Mouse (Mus musculus): ENCODE results near the gene Foxo1.

DNA sequence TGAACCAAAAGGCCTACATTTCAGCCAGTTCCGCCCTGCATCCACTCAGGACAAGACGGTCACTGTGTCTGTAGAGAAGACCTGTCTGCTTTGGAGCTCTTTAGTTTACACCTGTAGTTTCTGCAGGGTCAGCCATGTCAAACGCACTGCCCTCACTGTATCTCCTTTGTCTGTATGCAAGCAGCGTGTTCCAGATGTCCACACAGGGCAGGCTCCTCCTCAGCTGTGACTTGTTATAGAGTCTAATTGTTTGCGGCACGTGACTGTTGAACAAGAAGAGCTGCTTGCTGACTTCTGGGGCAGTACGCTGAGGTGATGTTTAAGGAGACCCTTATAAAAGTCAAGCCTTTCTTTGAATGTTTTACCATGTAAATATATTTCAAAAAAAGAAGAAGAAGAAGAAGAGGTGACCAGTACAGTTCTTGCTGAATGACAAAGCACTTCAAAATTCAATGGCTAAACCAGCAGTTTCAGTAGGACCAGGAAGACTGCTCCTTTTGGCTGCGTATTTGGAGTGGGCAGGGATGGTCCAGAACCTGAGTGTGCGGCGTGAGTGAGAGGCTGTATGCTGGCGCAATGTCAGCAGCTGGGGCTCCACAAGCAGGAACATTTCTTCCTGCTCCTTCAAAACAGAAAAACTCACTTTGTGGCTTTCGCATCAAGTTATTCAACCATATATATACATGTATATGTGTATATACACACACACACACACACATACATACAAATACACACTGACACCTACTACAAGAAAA is 52.6 kb downstream of the Foxo1 start:
- TF ChIP-seq RAD21 (IDR thresholded peaks at IDR 0.05; ENCODE audit: low read depth, low read length) = no peak
- no peak for TF ChIP-seq TCF12 (IDR thresholded peaks at IDR 0.05; ENCODE audit: low read depth, low read length)
- no peak for TF ChIP-seq ZC3H11A (IDR thresholded peaks at IDR 0.05; ENCODE audit: low read depth, low read length)
- no peak for TF ChIP-seq TAL1 (IDR thresholded peaks at IDR 0.05; ENCODE audit: low read length)
- no peak for TF ChIP-seq CTCF (IDR thresholded peaks at IDR 0.05 in 2 of 3, conservative IDR thresholded peaks at IDR 0.05 in 1 of 3; ENCODE audit: control insufficient read depth in 1 of 3, insufficient read depth in 1 of 3, low read depth in 2 of 3, low read length in 3 of 3, poor library complexity in 1 of 3, severe bottlenecking in 1 of 3)
- no peak for TF ChIP-seq MAZ (IDR thresholded peaks at IDR 0.05; ENCODE audit: low read depth, low read length)
- no peak for TF ChIP-seq EP300 (IDR thresholded peaks at IDR 0.05; ENCODE audit: low read depth in 1 of 2, low read length in 2 of 2)
- no peak for TF ChIP-seq POLR2A (IDR thresholded peaks at IDR 0.05; ENCODE audit: control insufficient read depth in 1 of 2, insufficient read depth in 1 of 2, low read depth in 1 of 2, low read length in 2 of 2, poor library complexity in 1 of 2)
